Mouse (Mus musculus) midbrain, embryonic 10.5 days (tissue): ENCODE results near the gene Smug1. TPM values are rescaled to one million over a fixed set of nuclear protein-coding genes. Genes with fewer than 3 reads are reported as not detected.

ENCODE experiments used
- polyA plus RNA-seq: library from polyadenylated mRNA; unstranded; fragments of >200 nt; fragmentation: Nextera tagmentation; extraction: Ambion mirVana; gene quantifications from 2 replicates; pipeline ENCODE4 v1.2.1, GENCODE M21; 2016

Smug1 gene
- polyA plus RNA-seq, 1 experiment from 2014 or later: 24.6 TPM

Other genes starting within 250 kb of the Smug1 start
- gene Hoxc13, start 246.0 kb downstream of the Smug1 start, polyA plus RNA-seq: not detected in 2 replicates
- gene Hoxc12, start 230.3 kb downstream of the Smug1 start, polyA plus RNA-seq: not detected in 2 replicates
- gene Hoxc11, start 212.7 kb downstream of the Smug1 start, polyA plus RNA-seq: not detected in 2 replicates
- gene Hoxc10, start 200.3 kb downstream of the Smug1 start, polyA plus RNA-seq: not detected in 2 replicates
- 0.04 and 0.06 TPM in 2 replicates for gene Hoxc5, start 199.6 kb downstream of the Smug1 start, polyA plus RNA-seq
- not detected in 2 replicates for gene Hoxc9, start 190.7 kb downstream of the Smug1 start, polyA plus RNA-seq
- gene Hoxc8, start 176.5 kb downstream of the Smug1 start, polyA plus RNA-seq: not detected in 2 replicates
- not detected in 2 replicates for gene Hoxc6, start 168.8 kb downstream of the Smug1 start, polyA plus RNA-seq
- not detected in 2 replicates for gene Hoxc4, start 148.2 kb downstream of the Smug1 start, polyA plus RNA-seq
- gene Cbx5, start 72.7 kb upstream of the Smug1 start, polyA plus RNA-seq: 194 and 206 TPM in 2 replicates
- gene Hnrnpa1, start 73.3 kb upstream of the Smug1 start, polyA plus RNA-seq: 1,542 and 1,692 TPM in 2 replicates
- gene Nfe2, start 91.3 kb upstream of the Smug1 start, polyA plus RNA-seq: 5.6 and 6.4 TPM in 2 replicates
- gene Copz1, start 105.6 kb upstream of the Smug1 start, polyA plus RNA-seq: 288 and 291 TPM in 2 replicates
- 0.32 and 0.47 TPM in 2 replicates for gene Gpr84, start 143.5 kb upstream of the Smug1 start, polyA plus RNA-seq
- 24.3 and 25.5 TPM in 2 replicates for gene Zfp385a, start 173.0 kb upstream of the Smug1 start, polyA plus RNA-seq
- 26.1 and 26.4 TPM in 2 replicates for gene Itga5, start 199.7 kb upstream of the Smug1 start, polyA plus RNA-seq